In the genomic region with DNA sequence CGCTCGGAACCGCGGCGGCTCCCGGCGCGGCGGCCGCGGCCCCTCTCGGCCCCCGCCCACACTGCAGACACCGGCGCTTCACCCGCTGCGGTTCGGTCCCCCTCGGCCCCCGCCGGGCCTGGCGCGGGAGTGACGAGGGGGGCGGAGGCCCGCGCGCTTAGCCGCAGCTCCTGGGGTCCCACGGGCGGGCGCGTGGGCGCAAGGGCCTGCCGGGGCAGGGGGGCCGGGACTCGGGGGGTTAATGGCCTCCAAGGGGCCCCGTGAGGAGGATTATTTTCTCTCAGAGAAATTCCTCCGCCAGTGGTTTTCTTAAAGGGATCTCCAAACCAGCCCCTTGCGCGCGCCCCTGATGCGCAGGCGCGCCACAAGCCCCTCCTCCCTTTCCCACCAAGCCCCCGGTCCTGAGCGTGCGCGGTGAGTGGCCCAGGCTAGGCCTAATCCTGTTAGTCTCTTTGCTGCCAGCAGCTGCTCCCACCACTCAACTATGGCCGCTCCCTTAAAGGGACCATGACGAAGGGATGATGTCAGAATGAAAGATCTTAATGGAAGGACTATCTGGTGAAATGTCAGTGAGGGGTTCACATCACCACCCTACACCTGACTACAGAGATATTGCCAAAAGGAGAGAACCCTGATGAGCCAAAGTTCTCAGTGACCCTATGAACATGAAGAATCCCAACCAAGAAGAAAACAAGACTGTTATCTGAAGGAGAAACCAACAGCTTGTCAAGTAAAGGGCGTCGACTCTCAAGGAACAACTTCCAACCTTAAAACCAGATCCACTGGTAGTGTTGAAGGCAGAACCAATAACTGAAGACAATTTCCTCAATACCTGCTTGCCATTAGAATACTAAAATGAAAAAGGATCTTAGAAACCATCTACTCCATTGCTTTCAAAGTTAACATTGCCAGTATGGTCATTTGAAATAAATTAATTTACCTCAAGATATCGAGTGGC, we compare ENCODE assay signal across 8 mouse cellular contexts. TPM values are rescaled to one million over a fixed set of nuclear protein-coding genes. Genes with fewer than 3 reads are reported as not detected.
DNase-seq lines count a peak whose midpoint lies in the region; ATAC-seq lines count a peak whose summit lies in the region.

TSS of gene Zmym4 (minus strand) at position 272 of the 958 bp plus-strand sequence.

- H3K27me3 ChIP-seq in hindbrain, embryonic 12.5 days: no peaks in the 10 kb centered on the region

- peak within 1 kb of the TSS; percentile 98 for H3K9ac ChIP-seq in hindbrain, embryonic 12.5 days

- WGBS in hindbrain, embryonic 12.5 days: 6% methylated on average over 53 of the region's 54 CpGs

- no peaks in the 10 kb centered on the region for H3K9me3 ChIP-seq in hindbrain, embryonic 12.5 days (replicated peaks)

- H3K36me3 ChIP-seq in hindbrain, embryonic 12.5 days: no peaks in the 10 kb centered on the region

- peaks cover 7% of the 10 kb centered on the region for H3K4me1 ChIP-seq in hindbrain, embryonic 12.5 days

- peak within 1 kb of the TSS; percentile 98 for H3K4me3 ChIP-seq in hindbrain, embryonic 12.5 days

- peak within 1 kb of the TSS; percentile 100 for H3K27ac ChIP-seq in hindbrain, embryonic 12.5 days

- H3K4me2 ChIP-seq in hindbrain, embryonic 12.5 days (replicated peaks): peak within 1 kb of the TSS; percentile 80

- peak; percentile 95 for DNase-seq in MN1 (ENCODE audit: low spot score)
- DNase-seq in cerebellum, adult 9-10 months: peak; percentile 94
- peak; percentile 92 to 96 for DNase-seq in frontal cortex, adult 2 months (ENCODE audit: extremely low spot score in 1 of 2, low spot score in 1 of 2)
- peak; percentile 91 to 97 for DNase-seq in layer of hippocampus, postnatal 14 days (ENCODE audit: low spot score in 2 of 2)
- DNase-seq in lung, postnatal 14 days: peak; percentile 94
- peak; percentile 84 for DNase-seq in retina, adult 2 months (ENCODE audit: low read depth, low spot score)
- DNase-seq in thymus, postnatal 36 days: peak; percentile 91 to 94

- peak; percentile 98 for ATAC-seq in hindbrain, embryonic 12.5 days (ENCODE audit: low FRiP score)

RNA-seq across cellular contexts. Expression of gene Zmym4, which starts in this region (rescaled TPM):
- polyA plus RNA-seq in frontal cortex, adult 2 months (2012; rRNA removed): 25.3 and 26.1 TPM in 2 replicates
- 43.9 and 46.0 TPM in 2 replicates for polyA plus RNA-seq in hindbrain, embryonic 12.5 days (2016; fragmentation: Nextera tagmentation; extraction: Ambion mirVana)
- 10 to 100 TPM; 46.0 to 49.0 TPM for total RNA-seq in layer of hippocampus, postnatal 14 days (2021)

Comparison
In these comparisons a context has a peak if more than half of its experiments do, and no peak if none do; other contexts are left out.
1. Peak in every context shown above with its lines: DNase-seq, ATAC-seq, H3K4me3 ChIP-seq and H3K27ac ChIP-seq.